Mouse (Mus musculus): ENCODE data around the gene Muc4.

Gene Muc4

DNA sequence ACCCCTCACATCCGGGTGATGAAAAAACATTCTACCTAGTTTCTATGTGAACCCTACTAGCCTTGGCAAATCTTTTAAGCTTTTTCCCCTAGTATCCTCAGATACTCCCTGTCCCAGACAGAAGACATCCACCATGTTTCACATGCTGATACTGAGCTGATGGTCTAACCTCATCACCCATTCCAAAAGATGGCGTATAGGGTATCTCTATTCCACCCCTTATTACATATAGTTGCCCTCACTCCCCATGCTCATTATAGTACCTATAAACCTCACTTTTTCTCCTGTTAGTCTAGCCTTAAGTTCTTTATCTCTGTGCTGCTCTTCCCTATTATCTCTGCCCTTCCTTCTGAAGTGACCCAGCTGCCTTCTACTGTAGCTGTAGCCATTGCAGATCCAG lies at the start of gene Muc4:
Muc4 (plus strand) TSS at position 301 of the 400 bp plus-strand sequence.
- DNase-seq (ENCODE audit: inconsistent ontology term) = no peak

DNA sequence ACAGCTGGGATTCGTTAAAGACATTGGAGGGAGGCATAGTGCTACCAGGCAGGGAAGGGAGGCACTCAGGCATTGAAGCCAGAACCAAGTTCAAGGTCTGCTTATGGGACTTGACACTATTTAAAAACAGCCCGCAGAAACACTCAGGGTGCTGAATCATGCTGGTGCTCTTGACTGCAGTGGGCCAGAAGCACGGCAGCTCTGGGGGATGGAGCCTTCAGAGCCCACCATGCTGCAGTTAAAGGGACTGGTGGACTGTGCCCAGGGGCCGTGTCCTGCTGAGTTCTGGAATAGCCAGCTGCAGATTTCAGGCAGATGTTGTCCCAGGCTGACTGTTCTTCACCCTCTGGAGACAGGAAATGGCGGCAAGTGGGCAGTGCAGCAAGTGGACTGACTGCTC lies 49.7 kb upstream of the Muc4 start:
- DNase-seq (ENCODE audit: inconsistent ontology term) = no peak

DNA sequence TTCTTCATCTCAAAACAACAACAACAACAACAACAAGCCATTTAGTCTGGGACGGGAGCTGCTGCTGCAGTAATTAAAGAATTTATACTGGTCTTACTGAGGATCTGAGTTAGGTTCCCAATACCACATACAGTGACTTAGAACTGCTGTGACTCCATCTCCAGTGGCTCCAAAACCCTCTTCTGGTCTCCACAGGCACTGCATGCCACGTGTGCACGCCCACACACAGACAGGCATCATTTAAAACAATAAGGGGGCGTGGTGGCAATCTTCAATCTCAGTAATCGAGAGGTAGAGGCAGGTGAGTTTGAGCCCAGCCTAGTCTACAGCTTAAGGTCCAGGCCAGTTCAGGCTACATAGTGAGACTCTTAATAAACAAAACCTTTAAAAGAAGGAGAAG lies 48.5 kb upstream of the Muc4 start:
- DNase-seq (ENCODE audit: inconsistent ontology term) = no peak

DNA sequence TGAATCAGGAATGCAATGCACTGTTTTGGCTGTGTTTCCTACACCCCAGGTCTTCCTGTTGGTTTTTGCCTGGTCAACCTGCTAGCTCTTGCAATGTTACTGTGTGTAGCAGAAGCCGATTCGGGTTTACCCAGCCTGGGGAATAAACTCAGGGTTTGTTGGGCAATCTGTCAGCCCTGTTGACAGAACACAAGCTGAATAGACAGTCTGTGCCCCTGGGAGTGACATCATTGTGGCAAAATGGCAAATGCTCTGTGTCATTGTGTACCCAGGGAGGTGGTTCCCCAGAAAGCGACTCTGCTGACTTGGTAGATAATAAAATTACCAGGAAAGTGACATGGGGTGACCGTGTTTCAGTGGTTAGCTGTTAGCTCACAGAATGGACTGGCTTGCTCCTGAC lies 46.9 kb upstream of the Muc4 start:
- peak; percentile 40 for DNase-seq (ENCODE audit: inconsistent ontology term)

DNA sequence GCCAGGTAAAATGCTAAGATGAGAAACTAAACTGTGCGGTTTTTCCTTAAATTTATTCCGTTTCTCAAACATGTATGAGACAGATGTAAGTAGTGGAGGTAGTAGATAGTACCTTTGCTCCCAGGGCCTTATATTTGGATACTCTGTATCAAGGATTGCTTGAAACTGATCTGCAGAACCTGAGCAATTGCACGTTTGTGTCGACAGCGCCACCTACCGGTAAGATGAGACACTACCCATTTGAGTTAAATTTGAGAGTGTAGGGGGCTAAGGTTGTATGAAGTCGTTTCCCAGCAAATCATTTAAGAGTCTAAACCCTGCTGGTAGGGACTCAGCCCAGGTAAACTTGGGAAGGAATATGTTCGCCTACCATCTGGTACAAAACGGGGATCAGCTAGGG lies 46.2 kb upstream of the Muc4 start:
- DNase-seq (ENCODE audit: inconsistent ontology term) = peak; percentile 44

DNA sequence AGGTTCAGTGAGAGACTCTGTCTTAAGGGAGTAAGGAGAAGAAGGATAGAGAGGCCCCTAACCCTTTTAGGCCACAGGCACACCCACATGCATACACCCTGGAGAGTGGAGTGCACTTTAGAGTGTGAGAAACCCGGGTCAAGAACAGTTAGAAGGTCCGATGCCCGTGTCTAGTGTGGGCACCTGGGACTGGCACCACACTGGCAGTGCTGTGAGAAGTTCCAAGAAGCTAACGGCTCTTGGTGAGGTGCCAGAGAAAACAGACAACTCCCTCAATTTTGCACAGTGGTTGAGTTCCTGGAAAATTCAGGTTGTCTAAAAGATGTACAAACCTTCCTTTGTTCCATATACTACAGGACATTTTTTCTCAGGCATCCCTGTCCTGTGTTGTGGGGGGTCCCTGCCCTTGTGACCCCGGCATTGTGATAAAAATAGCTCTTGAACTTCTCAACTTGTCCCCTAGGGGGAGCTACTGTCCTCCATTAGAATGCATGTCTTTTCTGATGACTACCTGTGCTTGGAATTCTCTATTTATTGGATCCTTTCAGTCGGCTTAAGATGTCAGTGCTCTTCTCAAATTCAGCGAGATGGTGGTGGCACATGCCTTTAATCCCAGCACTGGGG lies 38.7 kb upstream of the Muc4 start:
- peak; percentile 43 for DNase-seq (ENCODE audit: inconsistent ontology term)

DNA sequence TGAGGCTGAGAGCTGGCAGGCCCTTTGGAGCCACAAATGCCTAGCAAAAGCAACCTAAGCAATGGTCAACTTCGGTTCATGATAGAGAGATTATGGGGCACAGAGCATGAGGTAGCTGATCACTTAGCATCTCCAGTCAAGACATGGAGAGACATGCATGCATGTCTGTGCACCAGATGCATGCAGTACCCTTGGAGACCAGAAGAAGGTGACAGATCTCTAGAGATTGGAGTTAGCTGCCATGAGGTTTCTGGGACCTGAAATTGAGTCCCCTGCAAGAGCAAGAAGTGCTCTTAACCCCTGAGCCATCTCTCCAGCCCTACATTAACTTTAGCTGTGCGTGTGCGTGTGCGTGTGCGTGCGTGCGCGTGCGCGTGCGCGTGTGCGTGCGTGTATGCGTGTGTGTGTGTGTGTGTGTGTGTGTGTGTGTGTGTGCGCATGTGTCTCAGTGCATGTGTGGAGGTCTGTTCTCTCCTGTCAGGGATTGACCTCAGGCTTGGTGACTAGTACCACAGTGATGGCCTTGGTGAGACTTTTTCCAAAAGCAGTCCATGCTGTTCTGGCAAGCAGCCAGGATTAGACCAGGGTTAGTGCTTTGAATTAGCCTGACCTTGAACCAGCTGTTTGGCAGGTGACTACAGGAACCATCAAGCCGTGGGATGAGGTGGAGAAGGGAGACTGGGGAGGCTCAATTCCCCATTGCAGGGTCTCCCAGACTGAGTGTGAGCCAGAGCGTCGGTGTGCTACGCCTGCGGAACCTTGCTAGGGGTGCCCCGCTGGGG lies 37.8 kb upstream of the Muc4 start:
- no peak for DNase-seq (ENCODE audit: inconsistent ontology term)

DNA sequence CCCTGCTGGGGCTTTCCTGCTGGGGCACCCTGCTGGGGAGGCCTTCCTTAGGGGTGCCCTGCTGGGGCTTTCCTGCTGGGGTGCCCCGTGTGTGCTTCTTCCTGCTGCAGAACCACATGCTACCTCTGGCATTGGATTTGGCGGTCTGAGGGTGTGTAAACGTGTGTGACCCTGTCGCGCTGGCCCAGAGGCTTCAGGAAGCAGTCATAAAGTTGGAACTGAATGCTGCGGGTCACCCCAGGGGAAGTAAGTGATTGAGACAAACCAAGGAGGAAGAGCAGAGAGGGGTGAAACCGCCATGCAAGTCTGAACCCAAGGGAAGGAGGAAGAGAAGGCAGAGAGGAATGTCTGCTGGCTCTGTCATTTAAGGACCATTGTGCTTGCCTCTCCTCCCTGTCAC lies 37.1 kb upstream of the Muc4 start:
- no peak for DNase-seq (ENCODE audit: inconsistent ontology term)

DNA sequence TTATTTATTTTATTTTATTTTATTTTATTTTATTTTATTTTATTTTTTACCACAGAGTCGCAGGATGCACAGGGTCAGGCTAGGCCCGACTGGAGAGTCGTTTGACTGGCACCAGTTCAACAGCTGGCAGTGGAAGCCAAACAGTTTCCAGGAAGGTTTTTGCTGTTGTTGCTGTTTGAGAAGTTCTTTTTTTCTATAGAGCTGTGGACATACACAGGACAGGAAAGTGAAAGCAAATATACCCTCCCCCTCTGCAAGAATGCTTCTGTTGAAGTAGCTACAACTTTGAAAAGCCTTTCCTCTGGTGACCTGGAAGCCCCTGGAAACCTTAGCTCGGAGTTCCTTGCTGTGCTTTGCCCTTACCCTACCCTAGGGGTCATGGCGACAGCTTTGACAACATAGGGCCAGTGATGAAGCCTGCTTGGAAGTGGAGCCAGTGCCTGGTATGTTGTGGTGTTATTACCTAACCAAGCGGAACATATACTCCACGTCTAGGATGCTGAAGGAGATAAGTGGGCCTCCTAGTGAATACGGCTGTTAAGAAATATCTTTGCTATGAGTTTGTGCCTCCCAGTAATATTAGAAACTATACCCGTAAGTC lies 32.3 kb upstream of the Muc4 start:
- no peak for DNase-seq (ENCODE audit: inconsistent ontology term)

DNA sequence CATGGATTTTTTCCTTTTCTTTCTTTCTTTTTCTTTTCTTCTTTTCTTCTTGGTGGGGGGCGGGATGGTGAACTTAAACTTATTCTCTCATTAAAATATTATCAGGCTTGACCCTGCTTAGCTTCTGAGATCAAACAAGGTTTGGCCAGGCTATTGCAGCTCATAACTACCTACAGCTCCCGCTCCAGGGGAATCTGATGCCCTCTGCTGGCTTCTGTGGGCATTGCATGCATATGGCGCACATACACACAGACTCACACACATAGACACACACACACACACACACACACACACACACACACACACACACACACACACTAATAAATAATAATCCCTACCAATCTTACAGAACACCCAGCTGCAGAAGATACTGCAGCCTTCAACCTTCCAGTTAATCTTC lies 30.1 kb upstream of the Muc4 start:
- DNase-seq (ENCODE audit: inconsistent ontology term) = no peak

DNA sequence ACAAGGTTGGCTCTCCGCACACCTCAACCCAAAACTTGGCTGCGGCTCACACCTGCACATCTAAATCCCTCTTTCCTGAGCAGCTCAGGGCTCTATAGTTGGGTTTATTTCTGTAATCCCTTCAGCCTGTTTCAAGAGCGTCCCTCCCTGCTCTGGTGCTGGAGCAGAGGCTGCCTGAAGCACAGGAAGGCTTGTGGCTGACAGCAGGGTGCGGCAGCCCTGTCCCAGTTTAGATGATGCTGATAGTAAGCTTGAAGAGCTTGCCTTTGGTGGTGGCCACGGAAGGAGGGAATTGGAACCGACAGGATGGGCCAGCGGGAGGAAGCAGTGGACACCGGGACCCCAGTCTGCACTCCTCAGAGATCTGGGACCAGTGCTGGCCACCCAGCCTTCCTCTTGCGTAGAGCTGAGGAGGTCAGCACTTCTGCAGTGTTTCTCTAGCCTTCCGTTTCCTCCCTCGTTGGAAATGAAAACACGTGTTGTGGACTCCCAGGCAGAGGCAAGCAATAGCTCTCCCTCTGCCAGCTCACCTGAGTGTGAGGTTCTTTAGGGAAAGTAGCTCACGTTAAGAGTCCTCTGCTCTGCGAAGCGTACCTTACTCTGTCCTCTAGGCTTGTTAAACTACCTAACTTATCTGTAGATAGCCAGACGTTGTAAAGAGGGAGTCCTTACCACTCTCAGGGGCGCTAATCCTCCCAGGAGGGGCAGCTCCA lies 28.4 kb upstream of the Muc4 start:
- DNase-seq (ENCODE audit: inconsistent ontology term) = no peak

DNA sequence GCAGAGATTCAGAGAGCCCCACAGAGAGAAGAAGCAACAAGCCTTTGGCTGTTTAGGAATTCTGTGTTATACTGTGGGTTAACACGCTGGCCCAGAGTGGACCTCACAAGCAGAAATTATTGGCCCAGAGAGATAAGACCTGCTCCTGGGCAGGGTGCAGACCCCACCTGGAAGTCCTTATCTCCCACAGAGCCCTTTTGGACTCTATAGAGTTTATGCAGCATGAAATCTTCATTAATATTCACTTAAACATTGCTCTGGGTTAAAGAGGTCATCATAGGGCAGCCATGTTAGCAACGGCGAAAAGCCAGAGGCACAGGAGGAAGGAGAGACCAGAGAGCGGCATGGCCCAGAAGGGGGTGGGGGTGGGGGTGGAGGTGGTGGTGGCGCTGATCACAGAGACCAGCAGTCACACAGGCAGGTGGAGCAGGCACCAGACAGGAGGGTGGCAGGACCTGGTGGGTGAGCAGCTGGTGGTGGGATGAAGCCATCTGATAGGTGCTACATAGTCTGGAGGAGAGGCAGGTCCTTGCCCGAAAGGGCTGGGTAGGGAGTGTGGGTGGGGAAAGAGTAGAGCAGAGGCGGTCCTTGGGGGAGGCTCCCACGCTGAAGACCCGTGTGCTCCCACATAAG lies 27.7 kb upstream of the Muc4 start:
- no peak for DNase-seq (ENCODE audit: inconsistent ontology term)

DNA sequence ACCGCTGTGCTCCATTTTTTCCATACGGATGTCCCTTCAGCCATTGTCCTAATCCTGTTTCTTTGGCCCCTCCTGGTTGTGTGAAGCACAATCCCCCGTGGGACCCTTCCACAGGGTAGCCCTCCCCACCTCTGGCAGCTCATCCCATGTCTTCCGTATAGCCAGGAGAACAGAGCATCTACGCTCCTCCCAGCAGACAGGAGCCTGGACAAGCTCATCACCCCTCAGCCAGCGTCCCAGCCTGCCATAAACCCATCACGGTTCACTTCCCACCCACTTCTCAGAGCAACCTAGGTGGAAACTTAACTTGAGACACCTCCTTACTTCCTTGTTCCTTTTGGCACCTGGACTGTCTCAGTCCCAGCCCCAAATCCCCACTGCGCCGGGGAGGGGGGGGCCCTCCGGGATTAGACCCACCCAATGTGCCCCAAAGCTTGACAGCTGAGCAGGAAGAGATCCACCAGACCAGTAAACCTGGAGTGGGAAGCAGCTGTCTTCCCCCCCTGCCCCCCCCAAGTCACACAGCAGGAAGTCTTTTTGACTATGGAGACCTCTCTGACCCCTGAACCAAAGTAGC lies 27.1 kb upstream of the Muc4 start:
- DNase-seq (ENCODE audit: inconsistent ontology term) = no peak

DNA sequence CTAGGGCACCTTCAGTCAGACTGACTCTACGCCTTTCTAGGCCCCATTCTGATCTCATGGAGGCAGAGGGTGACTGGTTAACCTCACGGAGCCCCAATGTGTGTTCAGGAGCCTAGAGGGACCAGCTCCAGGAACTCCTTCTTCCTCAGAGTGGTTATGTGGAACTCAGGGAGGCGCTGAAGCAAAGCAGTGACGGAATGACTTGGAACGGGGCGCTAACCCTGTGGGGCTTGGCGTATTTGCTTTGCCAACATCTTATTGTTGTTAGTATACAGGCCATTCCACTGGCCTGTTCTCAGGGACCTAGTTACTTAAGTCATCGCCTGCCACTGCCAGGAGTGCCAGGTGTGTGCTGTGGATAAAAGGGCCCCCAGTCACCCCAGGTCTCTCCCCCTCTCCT lies 26.6 kb upstream of the Muc4 start:
- no peak for DNase-seq (ENCODE audit: inconsistent ontology term)

DNA sequence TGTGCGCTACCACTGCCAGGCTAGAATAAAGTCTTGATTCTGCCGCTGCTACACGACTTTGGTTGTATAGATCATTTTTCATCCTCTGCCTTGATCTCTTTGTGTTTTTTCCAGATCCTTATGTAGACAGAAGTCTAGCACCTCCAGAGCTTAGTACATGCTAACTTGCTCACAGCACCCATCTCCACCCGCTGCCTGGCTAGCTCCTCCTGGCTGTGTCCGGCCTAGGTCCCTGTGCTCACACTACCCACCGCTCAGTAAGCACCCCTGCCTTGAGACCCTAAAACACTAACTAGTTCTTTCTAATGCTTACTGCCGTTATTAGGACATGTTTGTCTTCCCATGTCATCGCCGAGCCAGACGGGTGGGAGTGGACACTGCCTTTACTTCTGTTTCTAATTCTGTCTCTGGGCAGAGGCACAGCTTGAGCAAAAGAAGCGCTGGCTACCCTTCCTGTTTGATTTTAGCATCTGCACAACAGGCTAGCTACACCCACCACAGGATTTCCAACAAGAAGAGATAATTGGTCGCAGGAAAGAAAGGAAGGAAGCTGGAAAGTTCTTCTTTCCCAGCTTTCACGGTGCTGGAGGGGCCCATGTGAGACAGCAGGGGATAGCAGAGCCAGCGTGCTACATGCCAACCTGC lies 25.1 kb upstream of the Muc4 start:
- DNase-seq (ENCODE audit: inconsistent ontology term) = no peak

DNA sequence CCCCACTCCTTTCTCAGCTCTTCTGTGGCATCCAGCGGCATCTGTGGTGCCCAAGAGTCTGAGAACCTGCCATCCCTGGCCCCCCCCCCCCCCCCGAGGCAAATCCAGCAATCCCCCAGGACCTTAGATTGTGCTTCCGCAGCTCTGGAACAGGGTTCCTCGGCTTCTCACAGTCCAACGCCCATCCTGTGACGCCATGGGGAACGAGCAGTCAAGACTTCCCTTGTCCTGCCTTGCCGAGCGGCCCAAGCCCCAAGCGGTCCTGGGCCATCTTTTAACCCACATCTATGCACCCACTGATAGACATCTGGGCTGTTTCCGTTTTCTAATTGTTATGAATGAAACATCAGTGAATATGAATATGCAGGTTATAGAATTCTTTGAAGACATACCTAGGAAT lies 23.5 kb upstream of the Muc4 start:
- no peak for DNase-seq (ENCODE audit: inconsistent ontology term)

DNA sequence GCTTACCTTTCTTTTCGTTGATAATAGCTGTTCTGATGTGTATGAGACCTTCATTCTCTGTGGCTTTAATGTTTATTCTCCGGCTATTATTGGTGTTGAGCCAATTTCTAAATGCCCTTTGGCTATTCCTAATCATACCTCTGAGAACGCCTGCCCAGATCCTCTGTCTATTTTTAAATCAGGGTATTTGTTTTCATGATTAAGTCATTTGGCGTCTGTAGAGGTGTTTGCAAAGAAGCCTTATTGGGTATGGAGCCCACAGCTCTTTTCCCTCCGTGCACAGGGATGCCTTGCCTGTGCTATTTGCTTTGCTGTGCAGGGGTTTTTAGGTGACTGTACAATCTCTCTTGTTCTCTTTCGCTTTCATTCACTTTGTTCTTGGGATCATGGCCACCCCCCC lies 22.1 kb upstream of the Muc4 start:
- no peak for DNase-seq (ENCODE audit: inconsistent ontology term)

DNA sequence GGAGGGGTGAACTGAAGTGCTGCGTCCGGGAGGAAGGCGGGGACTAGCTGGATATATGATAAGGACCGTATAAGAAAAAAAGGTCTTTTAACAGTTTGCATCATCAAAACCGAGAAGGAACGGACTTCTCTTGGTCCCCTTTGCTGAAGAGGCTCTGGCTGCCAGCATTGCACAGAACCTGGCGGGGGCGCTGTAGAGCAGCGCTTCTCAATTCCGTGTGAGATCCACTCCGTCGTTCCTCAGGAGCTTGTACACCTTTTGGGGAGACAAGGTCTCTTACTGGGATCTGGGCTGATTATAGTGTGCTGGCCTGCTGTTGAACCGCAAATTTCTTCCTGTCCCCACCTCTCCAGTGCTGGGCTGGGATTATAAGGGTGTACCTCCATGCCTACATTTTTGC lies 20.3 kb upstream of the Muc4 start:
- no peak for DNase-seq (ENCODE audit: inconsistent ontology term)

DNA sequence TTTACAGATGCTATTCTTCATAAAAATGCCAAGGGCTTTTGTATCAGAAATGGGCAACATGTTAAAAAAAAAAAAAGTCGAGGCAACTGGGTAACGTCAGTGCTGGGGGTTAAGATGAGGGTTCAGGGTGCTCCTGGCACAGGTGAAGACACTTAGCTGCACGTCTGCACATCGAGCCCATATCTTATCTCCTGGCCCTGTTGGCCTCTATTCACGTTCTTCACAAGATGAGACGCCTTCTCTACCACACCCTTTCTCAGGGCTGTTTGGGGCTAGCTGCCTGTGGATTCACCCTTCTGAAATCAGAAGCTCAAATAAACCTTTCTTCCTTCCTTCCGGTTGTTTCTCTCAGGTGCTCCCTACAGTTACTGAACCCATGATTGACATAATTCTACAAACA lies 12.5 kb upstream of the Muc4 start:
- DNase-seq (ENCODE audit: inconsistent ontology term) = no peak

DNA sequence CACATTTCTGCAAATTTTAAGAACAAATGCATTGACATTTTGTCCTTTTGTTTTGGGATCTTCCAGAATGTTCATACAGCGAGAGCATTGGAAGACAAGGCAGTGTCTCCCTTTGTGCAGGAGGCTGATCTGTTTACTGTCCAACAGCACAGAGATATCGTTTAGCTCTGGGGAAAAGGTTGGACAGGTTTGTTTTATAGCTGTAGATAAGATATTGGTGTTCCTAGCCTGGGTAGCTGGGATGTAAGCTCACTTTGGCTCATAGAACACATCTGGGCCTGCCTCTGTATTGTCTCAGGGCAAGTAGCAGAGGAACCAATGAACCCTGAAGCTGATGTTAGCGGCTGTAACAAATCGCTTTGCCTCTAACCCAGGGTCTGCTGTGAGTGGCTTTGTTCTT lies 11.9 kb upstream of the Muc4 start:
- DNase-seq (ENCODE audit: inconsistent ontology term) = no peak

DNA sequence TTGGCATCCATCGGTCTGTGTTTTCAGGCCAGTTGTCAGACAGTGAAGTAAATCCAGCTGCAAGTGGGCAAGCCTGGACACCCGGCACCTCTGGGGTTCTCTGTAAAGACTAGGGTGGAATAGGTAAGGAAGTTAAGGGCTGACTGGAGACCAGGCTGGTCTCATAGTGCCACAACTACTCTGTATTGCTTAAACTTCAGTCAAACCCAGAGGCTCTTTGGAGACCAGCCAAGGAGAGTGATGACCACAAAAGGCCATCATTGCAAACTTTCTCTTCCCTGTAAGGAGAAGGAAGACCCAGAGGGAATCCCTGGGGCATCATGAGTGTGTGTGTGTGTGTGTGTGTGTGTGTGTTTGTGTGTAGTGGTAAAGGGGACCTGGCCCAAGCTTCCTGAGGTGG lies 11.4 kb upstream of the Muc4 start:
- no peak for DNase-seq (ENCODE audit: inconsistent ontology term)
